Mouse (Mus musculus): ENCODE measurements around the gene Loxl4. TPM values are rescaled to one million over a fixed set of nuclear protein-coding genes. Genes with fewer than 3 reads are reported as not detected.
A peak's percentile ranks its signal among the peaks of the same experiment; 100 is the strongest.

The Loxl4 gene
- total and polyA plus RNA-seq, 3 experiments = 0.19 TPM; not detected in 2

DNA sequence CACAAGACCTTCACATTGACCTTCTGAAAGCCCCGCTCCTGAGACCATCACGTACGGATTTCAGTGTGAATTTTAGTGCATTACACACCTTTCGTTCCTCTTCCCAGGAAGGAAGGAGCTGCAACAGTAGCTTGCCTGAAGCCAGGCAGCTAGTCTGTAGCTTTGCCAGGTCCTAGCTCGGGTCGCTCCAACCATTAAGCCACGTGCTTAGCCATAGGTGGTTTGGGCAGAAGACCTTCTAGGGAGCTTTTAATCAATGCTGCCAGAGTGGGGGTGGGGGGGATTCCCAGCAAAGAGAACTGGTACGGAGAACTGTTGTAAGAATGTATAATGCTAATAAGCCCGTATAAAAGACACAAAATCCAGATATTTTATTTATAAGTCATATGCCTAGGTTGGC lies 27.6 kb upstream of the Loxl4 start:
- H3K27ac ChIP-seq (ENCODE audit: insufficient read depth, low read depth) = no peak overlapping the region
- H3K9ac ChIP-seq (ENCODE audit: insufficient read depth, low read depth) = no peak overlapping the region
- TF ChIP-seq BHLHE40 (IDR thresholded peaks at IDR 0.05; ENCODE audit: low read depth, low read length) (no peak), POLR2AphosphoS2 (IDR thresholded peaks at IDR 0.05; ENCODE audit: low read depth, low read length) (no peak), MAFK (IDR thresholded peaks at IDR 0.05; ENCODE audit: insufficient replicate concordance, low read length) (no peak), TCF12 (IDR thresholded peaks at IDR 0.05; ENCODE audit: low read depth, low read length) (no peak), ZMIZ1 (IDR thresholded peaks at IDR 0.05; ENCODE audit: low read depth, low read length) (no peak), USF2 (conservative IDR thresholded peaks at IDR 0.05; ENCODE audit: low read depth, low read length) (no peak), IRF4 (IDR thresholded peaks at IDR 0.05; ENCODE audit: low read depth, low read length) (no peak), MXI1 (IDR thresholded peaks at IDR 0.05; ENCODE audit: low read depth, low read length) (no peak)
- H3K4me1 ChIP-seq (ENCODE audit: control insufficient read depth in 1 of 2, insufficient read depth in 2 of 2) = peaks cover 12 to 23% of the 10 kb centered on the region in 2 experiments; a peak in 3 of 4 replicates
- dilution Hi-C loops (cut with MboI; ENCODE audit: extremely low pct_ligation_motif_present, extremely low pct_unique_long_range_greater_than_20kb, low sequenced_read_pairs) = no loop called here
- no peaks in the 10 kb centered on the region for H3K36me3 ChIP-seq (replicated peaks in 1 of 2; ENCODE audit: control insufficient read depth in 1 of 2, insufficient read depth in 1 of 2, low read length in 1 of 2)
- DNase-seq (ENCODE audit: extremely low read depth) = no peak
- no peaks in the 10 kb centered on the region for H3K9me3 ChIP-seq (replicated peaks; ENCODE audit: low read length)
- H3K27me3 ChIP-seq (replicated peaks) = peaks cover 25% of the 10 kb centered on the region
- H3K4me2 ChIP-seq (ENCODE audit: insufficient read depth, low read depth, poor library complexity, severe bottlenecking) = peak overlapping the region; percentile 47; the same call in 1 of the 2 replicates
- H3K79me2 ChIP-seq (replicated peaks; ENCODE audit: control insufficient read depth, extremely low read depth, insufficient read depth, poor library complexity, severe bottlenecking) = no peaks in the 10 kb centered on the region
- no peak overlapping the region for H3K4me3 ChIP-seq (replicated peaks in 1 of 3; ENCODE audit: low read depth in 2 of 3, low read length in 2 of 3, poor library complexity in 1 of 3)
- in situ Hi-C loops (cut with MboI; ENCODE audit: low pct_ligation_motif_present, low pct_unique_long_range_greater_than_20kb, low sequenced_read_pairs) = no loop called here

DNA sequence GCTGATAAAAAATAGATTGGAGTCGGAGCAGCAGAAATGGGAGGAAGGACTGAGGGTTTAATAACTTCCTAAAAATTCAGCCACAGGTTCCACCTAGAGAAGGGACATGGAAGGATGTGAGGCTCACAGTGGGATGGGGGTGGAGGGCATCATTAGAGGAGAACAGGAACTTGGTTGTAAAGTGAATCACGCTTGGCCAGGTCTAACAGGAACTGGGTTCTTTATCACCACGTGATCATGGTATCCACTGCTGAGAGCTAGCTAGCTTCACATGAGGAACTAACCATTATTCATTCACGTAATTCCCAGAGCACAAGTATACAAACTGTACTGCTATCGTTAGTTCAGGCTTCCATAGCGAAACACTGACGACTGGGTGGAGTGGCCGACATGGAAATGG lies 26.9 kb upstream of the Loxl4 start:
- H3K9ac ChIP-seq (ENCODE audit: insufficient read depth, low read depth) = no peak overlapping the region
- H3K36me3 ChIP-seq (replicated peaks in 1 of 2; ENCODE audit: control insufficient read depth in 1 of 2, insufficient read depth in 1 of 2, low read length in 1 of 2) = no peaks in the 10 kb centered on the region
- no peaks in the 10 kb centered on the region for H3K9me3 ChIP-seq (replicated peaks; ENCODE audit: low read length)
- peaks cover 12 to 23% of the 10 kb centered on the region in 2 experiments; a peak in 3 of 4 replicates for H3K4me1 ChIP-seq (ENCODE audit: control insufficient read depth in 1 of 2, insufficient read depth in 2 of 2)
- H3K4me2 ChIP-seq (ENCODE audit: insufficient read depth, low read depth, poor library complexity, severe bottlenecking) = peak overlapping the region; percentile 60; the same call in 1 of the 2 replicates
- dilution Hi-C loops (cut with MboI; ENCODE audit: extremely low pct_ligation_motif_present, extremely low pct_unique_long_range_greater_than_20kb, low sequenced_read_pairs) = no loop called here
- peak; percentile 25 for DNase-seq (ENCODE audit: extremely low read depth)
- H3K27me3 ChIP-seq (replicated peaks) = peaks cover 28% of the 10 kb centered on the region
- peak overlapping the region in 1 of 3 experiments; percentile 18 for H3K4me3 ChIP-seq (replicated peaks in 1 of 3; ENCODE audit: low read depth in 2 of 3, low read length in 2 of 3, poor library complexity in 1 of 3)
- TF ChIP-seq ETS1 (conservative IDR thresholded peaks at IDR 0.05; ENCODE audit: low read depth, low read length) (no peak), ZMIZ1 (IDR thresholded peaks at IDR 0.05; ENCODE audit: low read depth, low read length) (no peak), POLR2A (IDR thresholded peaks at IDR 0.05; ENCODE audit: low read depth, low read length) (no peak), IRF4 (IDR thresholded peaks at IDR 0.05; ENCODE audit: low read depth, low read length) (no peak), MXI1 (IDR thresholded peaks at IDR 0.05; ENCODE audit: low read depth, low read length) (no peak), TCF12 (IDR thresholded peaks at IDR 0.05; ENCODE audit: low read depth, low read length) (no peak), CHD2 (IDR thresholded peaks at IDR 0.05; ENCODE audit: low read length) (no peak), USF2 (conservative IDR thresholded peaks at IDR 0.05; ENCODE audit: low read depth, low read length) (peak; percentile 42), MAX (IDR thresholded peaks at IDR 0.05; ENCODE audit: low read length) (0 out of 2 replicates have a peak, but pooled peaks have one; percentile 33), CTCF (conservative IDR thresholded peaks at IDR 0.05 in 1 of 2, IDR thresholded peaks at IDR 0.05 in 1 of 2; ENCODE audit: low read depth in 2 of 2, low read length in 2 of 2) (no peak), RCOR1 (conservative IDR thresholded peaks at IDR 0.05; ENCODE audit: low read depth, low read length) (no peak), ZKSCAN1 (IDR thresholded peaks at IDR 0.05; ENCODE audit: borderline replicate concordance, low read depth, low read length) (no peak), NELFE (IDR thresholded peaks at IDR 0.05; ENCODE audit: low read depth, low read length) (no peak), E2F4 (IDR thresholded peaks at IDR 0.05; ENCODE audit: insufficient replicate concordance, low read depth, low read length) (no peak), PAX5 (IDR thresholded peaks at IDR 0.05; ENCODE audit: low read length) (no peak), USF1 (IDR thresholded peaks at IDR 0.05; ENCODE audit: low read depth, low read length) (peak; percentile 44; the same call in 1 of the 2 replicates), JUN (IDR thresholded peaks at IDR 0.05; ENCODE audit: insufficient read depth, low read depth, low read length) (no peak)
- no peaks in the 10 kb centered on the region for H3K79me2 ChIP-seq (replicated peaks; ENCODE audit: control insufficient read depth, extremely low read depth, insufficient read depth, poor library complexity, severe bottlenecking)
- in situ Hi-C loops (cut with MboI; ENCODE audit: low pct_ligation_motif_present, low pct_unique_long_range_greater_than_20kb, low sequenced_read_pairs) = no loop called here
- H3K27ac ChIP-seq (ENCODE audit: insufficient read depth, low read depth) = no peak overlapping the region
